Mouse (Mus musculus): ENCODE measurements around the gene Swi5. TPM values are rescaled to one million over a fixed set of nuclear protein-coding genes. Genes with fewer than 3 reads are reported as not detected.

Swi5 gene
- polyA plus RNA-seq, 1 experiment from 2014 or later = 447 TPM

DNA sequence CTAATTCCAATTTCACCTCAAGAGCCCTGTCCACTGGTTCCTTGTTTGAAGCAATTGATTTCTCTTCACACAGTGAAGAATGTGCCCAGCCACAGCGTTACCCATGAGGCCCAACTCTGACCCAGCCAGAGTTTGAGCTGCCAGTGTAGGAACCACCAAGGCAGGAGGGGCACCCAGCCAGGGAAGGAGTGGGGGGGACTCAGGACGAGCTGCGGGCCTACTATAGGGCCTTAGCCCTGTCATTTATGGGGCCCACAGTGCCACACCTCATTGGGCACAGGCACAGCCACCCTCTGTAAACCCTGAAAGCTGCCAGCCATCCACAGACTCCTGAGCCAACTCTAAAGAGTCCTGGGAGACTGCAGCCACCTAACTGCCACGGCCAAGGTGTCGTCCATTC, 33.3 kb downstream of the Swi5 start:
- H3K4me1 ChIP-seq (ENCODE audit: control insufficient read depth, insufficient read depth, low read depth, low read length) = peaks cover 8% of the 10 kb centered on the region
- H3K27me3 ChIP-seq (replicated peaks; ENCODE audit: control insufficient read depth, insufficient read depth, low read length) = no peaks in the 10 kb centered on the region
- no peak overlapping the region for H3K9ac ChIP-seq (ENCODE audit: low read depth, low read length)
- H3K36me3 ChIP-seq (ENCODE audit: control insufficient read depth, insufficient read depth, low read length) = peaks cover 43% of the 10 kb centered on the region
- no peaks in the 10 kb centered on the region for H3K9me3 ChIP-seq (ENCODE audit: control insufficient read depth, low read length)
- no peak overlapping the region for H3K4me3 ChIP-seq (ENCODE audit: low read length)
- 93% methylated on average over 5 of the region's 5 CpGs for WGBS
- H3K4me2 ChIP-seq (ENCODE audit: low read length) = no peak overlapping the region
- no peak for ATAC-seq
- H3K27ac ChIP-seq (ENCODE audit: low read depth, low read length) = no peak overlapping the region

DNA sequence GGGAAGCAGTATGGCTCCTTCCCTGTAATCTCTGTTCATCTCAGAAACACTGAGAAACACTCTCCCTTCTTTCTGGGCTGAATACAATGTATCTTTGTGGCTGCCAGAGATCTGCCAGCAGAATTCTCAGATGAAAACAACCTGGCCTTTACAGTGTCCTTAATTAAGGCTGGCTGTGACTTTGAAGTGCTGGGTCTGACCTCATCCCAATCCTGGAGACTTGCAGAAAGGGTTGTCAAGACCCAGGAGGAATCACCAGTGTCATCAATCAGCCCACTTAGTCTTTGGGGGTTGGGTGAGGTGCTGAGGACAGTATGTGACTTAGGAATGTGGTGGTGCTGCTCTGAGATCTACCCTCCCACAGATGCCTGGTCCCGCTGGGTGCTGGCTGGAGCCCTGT, 34.5 kb downstream of the Swi5 start:
- Histone ChIP-seq H3K9me3 (ENCODE audit: control insufficient read depth, low read length) (no peaks in the 10 kb centered on the region), H3K9ac (ENCODE audit: low read depth, low read length) (no peak overlapping the region), H3K27me3 (replicated peaks; ENCODE audit: control insufficient read depth, insufficient read depth, low read length) (no peaks in the 10 kb centered on the region), H3K4me1 (ENCODE audit: control insufficient read depth, insufficient read depth, low read depth, low read length) (no peaks in the 10 kb centered on the region), H3K4me3 (ENCODE audit: low read length) (no peak overlapping the region), H3K27ac (ENCODE audit: low read depth, low read length) (no peak overlapping the region), H3K36me3 (ENCODE audit: control insufficient read depth, insufficient read depth, low read length) (peaks cover 46% of the 10 kb centered on the region), H3K4me2 (ENCODE audit: low read length) (no peak overlapping the region)
- 0 out of 2 replicates have a peak, but pooled peaks have one; percentile 37 for ATAC-seq
- WGBS = 100% methylated on average over 1 of the region's 1 CpGs

DNA sequence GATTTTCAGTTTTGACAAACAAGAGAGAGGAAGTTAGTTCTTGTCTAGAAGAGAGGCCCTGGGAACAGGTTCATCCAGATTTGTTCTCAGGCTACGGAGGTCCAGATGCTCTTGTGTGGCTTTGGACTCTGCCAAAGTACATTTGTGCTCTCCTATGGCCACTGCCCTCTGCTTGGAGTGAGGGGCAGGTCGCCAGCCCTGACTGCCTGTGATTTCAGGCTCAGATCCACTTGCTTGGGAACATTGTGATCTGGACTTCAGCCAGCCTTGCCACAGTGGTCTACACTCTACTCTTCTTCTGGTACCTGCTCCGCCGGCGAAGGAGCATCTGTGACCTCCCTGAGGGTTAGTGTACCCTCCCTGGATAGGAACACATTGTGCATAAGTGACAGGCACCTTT, 35.2 kb downstream of the Swi5 start:
- Histone ChIP-seq H3K9me3 (ENCODE audit: control insufficient read depth, low read length) (no peaks in the 10 kb centered on the region), H3K27ac (ENCODE audit: low read depth, low read length) (no peak overlapping the region), H3K4me1 (ENCODE audit: control insufficient read depth, insufficient read depth, low read depth, low read length) (no peaks in the 10 kb centered on the region), H3K27me3 (replicated peaks; ENCODE audit: control insufficient read depth, insufficient read depth, low read length) (no peaks in the 10 kb centered on the region), H3K4me2 (ENCODE audit: low read length) (no peak overlapping the region), H3K4me3 (ENCODE audit: low read length) (no peak overlapping the region), H3K9ac (ENCODE audit: low read depth, low read length) (no peak overlapping the region), H3K36me3 (ENCODE audit: control insufficient read depth, insufficient read depth, low read length) (peaks cover 42% of the 10 kb centered on the region)
- 90% methylated on average over 5 of the region's 5 CpGs for WGBS
- no peak for ATAC-seq

DNA sequence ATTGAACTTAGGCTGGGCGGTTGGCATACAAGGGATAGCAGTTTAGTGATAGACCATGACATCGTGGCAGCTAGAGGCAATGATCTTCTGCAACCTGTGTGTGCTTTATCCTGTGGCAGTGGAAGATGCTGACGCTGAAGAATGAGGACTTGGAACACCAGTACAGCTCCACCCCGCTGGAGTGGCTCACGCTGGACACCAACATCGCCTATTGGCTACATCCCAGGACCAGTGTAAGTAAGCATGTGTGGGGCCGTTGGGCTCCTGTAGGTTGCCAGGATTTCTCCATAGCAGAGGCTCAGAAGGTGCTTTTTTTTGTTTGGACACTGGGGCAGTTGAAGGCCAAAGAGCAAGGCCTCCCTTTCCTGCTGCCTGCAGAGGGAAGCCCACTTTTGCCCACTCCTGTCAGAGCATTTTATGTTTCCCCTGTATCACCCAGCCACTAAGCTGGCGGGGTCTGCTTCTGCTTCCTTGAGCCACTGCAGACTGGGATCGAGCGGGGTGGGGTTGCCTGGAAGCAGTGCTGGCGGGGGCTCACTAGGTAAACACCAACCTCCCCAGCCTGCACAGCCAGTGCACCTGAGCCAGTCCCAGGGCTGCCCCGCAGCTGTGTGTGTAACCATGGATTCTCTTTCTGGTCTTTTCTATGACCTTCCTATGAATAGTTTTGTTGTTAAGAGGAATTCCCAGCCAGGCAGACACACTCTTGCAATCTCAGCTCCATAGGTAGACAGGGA, 35.9 kb downstream of the Swi5 start:
- Histone ChIP-seq H3K9me3 (ENCODE audit: control insufficient read depth, low read length) (no peaks in the 10 kb centered on the region), H3K4me2 (ENCODE audit: low read length) (no peak overlapping the region), H3K27me3 (replicated peaks; ENCODE audit: control insufficient read depth, insufficient read depth, low read length) (no peaks in the 10 kb centered on the region), H3K4me1 (ENCODE audit: control insufficient read depth, insufficient read depth, low read depth, low read length) (no peaks in the 10 kb centered on the region), H3K4me3 (ENCODE audit: low read length) (no peak overlapping the region), H3K9ac (ENCODE audit: low read depth, low read length) (no peak overlapping the region), H3K27ac (ENCODE audit: low read depth, low read length) (no peak overlapping the region), H3K36me3 (ENCODE audit: control insufficient read depth, insufficient read depth, low read length) (peaks cover 41% of the 10 kb centered on the region)
- no peak for ATAC-seq
- WGBS = 86% methylated on average over 12 of the region's 12 CpGs

GRCm38 (mm10) chr2:32248377-32249361, 39.2 kb downstream of the Swi5 start:
- Histone ChIP-seq H3K27me3 (replicated peaks; ENCODE audit: control insufficient read depth, insufficient read depth, low read length) (no peaks in the 10 kb centered on the region), H3K4me3 (ENCODE audit: low read length) (no peak overlapping the region), H3K9ac (ENCODE audit: low read depth, low read length) (no peak overlapping the region), H3K4me1 (ENCODE audit: control insufficient read depth, insufficient read depth, low read depth, low read length) (no peaks in the 10 kb centered on the region), H3K9me3 (ENCODE audit: control insufficient read depth, low read length) (no peaks in the 10 kb centered on the region), H3K27ac (ENCODE audit: low read depth, low read length) (no peak overlapping the region), H3K4me2 (ENCODE audit: low read length) (no peak overlapping the region), H3K36me3 (ENCODE audit: control insufficient read depth, insufficient read depth, low read length) (peaks cover 22% of the 10 kb centered on the region)
- no peak for ATAC-seq
- WGBS = 85% methylated on average over 10 of the region's 10 CpGs

- peaks cover 15% of the 10 kb centered on the region for H3K36me3 ChIP-seq (ENCODE audit: control insufficient read depth, insufficient read depth, low read length)
- ATAC-seq = no peak
- H3K9ac ChIP-seq (ENCODE audit: low read depth, low read length) = no peak overlapping the region
- no peaks in the 10 kb centered on the region for H3K27me3 ChIP-seq (replicated peaks; ENCODE audit: control insufficient read depth, insufficient read depth, low read length)
- WGBS = 90% methylated on average over 4 of the region's 4 CpGs
- H3K27ac ChIP-seq (ENCODE audit: low read depth, low read length) = no peak overlapping the region
- H3K4me1 ChIP-seq (ENCODE audit: control insufficient read depth, insufficient read depth, low read depth, low read length) = no peaks in the 10 kb centered on the region
- no peak overlapping the region for H3K4me3 ChIP-seq (ENCODE audit: low read length)
- no peaks in the 10 kb centered on the region for H3K9me3 ChIP-seq (ENCODE audit: control insufficient read depth, low read length)
- no peak overlapping the region for H3K4me2 ChIP-seq (ENCODE audit: low read length)
Observed at GRCm38 (mm10) chr2:32246741-32247140, 41.1 kb downstream of the Swi5 start.

GRCm38 (mm10) chr2:32242986-32243385, 44.9 kb downstream of the Swi5 start:
- no peak overlapping the region for H3K27ac ChIP-seq (ENCODE audit: low read depth, low read length)
- no peaks in the 10 kb centered on the region for H3K9me3 ChIP-seq (ENCODE audit: control insufficient read depth, low read length)
- H3K4me2 ChIP-seq (ENCODE audit: low read length) = no peak overlapping the region
- no peak for ATAC-seq
- peaks cover 1% of the 10 kb centered on the region for H3K4me1 ChIP-seq (ENCODE audit: control insufficient read depth, insufficient read depth, low read depth, low read length)
- no peak overlapping the region for H3K9ac ChIP-seq (ENCODE audit: low read depth, low read length)
- WGBS = 90% methylated on average over 4 of the region's 4 CpGs
- H3K27me3 ChIP-seq (replicated peaks; ENCODE audit: control insufficient read depth, insufficient read depth, low read length) = no peaks in the 10 kb centered on the region
- peaks cover 3% of the 10 kb centered on the region; the same call in 1 of the 2 replicates for H3K36me3 ChIP-seq (ENCODE audit: control insufficient read depth, insufficient read depth, low read length)
- H3K4me3 ChIP-seq (ENCODE audit: low read length) = no peak overlapping the region

DNA sequence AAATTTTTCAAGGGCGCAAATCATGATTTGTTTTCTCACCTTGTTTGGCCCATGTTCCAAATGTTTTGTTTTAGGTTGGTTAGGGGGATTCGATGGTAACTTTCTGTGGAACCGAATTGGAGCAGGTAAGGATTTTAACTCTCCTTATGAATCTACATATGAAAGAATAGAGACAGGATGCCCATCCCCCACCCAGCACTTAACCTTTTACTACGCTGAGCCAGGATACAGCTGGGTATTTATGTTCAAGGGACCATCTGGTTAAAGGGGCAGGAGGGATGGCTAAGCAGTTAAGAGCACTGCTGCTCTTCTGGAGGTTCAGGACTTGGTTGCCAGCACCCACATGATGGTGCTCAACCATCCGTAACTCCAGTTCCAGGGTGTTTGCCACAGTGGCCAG, 47.3 kb downstream of the Swi5 start:
- no peak overlapping the region for H3K27ac ChIP-seq (ENCODE audit: low read depth, low read length)
- no peak overlapping the region for H3K9ac ChIP-seq (ENCODE audit: low read depth, low read length)
- no peaks in the 10 kb centered on the region; the same call in 1 of the 2 replicates for H3K36me3 ChIP-seq (ENCODE audit: control insufficient read depth, insufficient read depth, low read length)
- peaks cover 11% of the 10 kb centered on the region for H3K4me1 ChIP-seq (ENCODE audit: control insufficient read depth, insufficient read depth, low read depth, low read length)
- H3K4me3 ChIP-seq (ENCODE audit: low read length) = no peak overlapping the region
- no peaks in the 10 kb centered on the region for H3K9me3 ChIP-seq (ENCODE audit: control insufficient read depth, low read length)
- no peak overlapping the region for H3K4me2 ChIP-seq (ENCODE audit: low read length)
- no peak for ATAC-seq
- WGBS = 83% methylated on average over 5 of the region's 5 CpGs
- H3K27me3 ChIP-seq (replicated peaks; ENCODE audit: control insufficient read depth, insufficient read depth, low read length) = no peaks in the 10 kb centered on the region
